Mouse (Mus musculus) layer of hippocampus, adult 6 months (tissue): ENCODE data around the gene Olfr193. TPM values are rescaled to one million over a fixed set of nuclear protein-coding genes. Genes with fewer than 3 reads are reported as not detected.

Experiments used
- long read RNA-seq, 2 experiments: library from polyadenylated mRNA; unstranded; transcript quantifications; one replicate each; pipeline ENCODE4 v2.0.0; 2019 to 2020
- polyA plus RNA-seq: library from polyadenylated mRNA; unstranded; fragments of <200 nt; fragmentation: Nextera tagmentation; gene quantifications from 2 replicates; pipeline ENCODE4 v1.2.3, GENCODE M21; 2021

The Olfr193 gene
- polyA plus RNA-seq: not detected in 2 replicates
- long read RNA-seq, experiment 1: 0 reads
- long read RNA-seq, experiment 2: 0 reads

DNA sequence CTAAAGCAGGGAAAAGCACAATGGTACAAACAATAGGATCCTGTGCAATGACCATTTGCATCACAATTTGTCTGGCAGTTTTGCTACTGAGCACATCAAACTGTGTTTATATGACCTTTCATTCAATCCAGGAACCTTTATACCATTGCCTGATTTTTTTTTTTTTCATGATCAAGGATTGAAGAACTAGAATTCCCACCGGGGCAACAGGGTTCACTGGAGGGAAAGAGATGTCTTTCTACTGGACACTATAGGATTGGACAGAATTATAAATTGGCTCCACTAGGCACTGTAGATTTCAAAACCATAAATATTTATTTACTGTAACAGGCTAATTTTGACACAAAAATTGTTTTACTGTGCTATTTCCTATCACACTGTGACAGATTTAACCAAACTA lies at the start of gene Olfr193:
Gene Olfr193, minus strand, starts transcription at position 101 of the 400 bp plus-strand sequence.

GRCm38 (mm10) chr16:59146746-59147145 lies 35.1 kb upstream of the Olfr193 start, which contains the start of gene Olfr195:
Olfr195 (plus strand) TSS chr16:59147046.

DNA sequence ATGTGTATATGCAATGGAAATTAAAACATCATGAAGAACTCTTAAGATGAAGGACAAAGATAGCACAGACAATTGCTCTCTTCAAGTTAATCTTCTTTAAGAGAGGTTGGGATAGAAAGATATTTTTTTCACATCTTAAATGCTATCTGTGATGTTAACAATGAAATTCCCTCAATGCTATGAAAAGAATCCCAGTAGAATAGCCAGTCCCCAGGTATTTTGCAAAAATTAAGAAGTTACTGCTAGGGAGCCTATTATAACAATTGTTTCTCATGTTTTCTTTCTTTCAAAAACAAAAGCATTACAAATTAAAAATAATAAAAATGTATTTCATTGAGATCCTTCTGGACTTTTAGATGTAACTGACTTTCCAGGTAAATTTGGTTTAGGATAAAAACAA lies 9.3 kb upstream of the Olfr193 start, which contains the start of gene Olfr194:
Gene Olfr194, minus strand, starts transcription at position 101 of the 400 bp plus-strand sequence.

DNA sequence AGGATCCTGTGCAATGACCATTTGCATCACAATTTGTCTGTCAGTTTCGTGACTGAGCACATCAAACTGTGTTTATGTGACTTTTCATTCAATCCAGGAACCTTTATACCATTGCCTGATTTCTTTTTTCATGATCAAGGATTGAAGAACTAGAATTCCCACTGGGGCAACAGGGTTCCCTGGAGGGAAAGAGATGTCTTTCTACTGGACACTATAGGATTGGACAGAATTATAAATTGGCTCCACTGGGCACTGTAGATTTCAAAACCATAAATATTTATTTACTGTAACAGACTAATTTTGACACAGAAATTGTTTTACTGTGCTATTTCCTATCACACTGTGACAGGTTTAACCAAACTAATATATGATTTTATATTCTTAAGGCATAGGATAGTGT lies 22.0 kb downstream of the Olfr193 start, which contains the start of gene Olfr191:
Gene Olfr191, minus strand, starts transcription at position 101 of the 400 bp plus-strand sequence.

GRCm38 (mm10) chr16:59077905-59078304 lies 33.8 kb downstream of the Olfr193 start, which contains the start of gene Olfr190:
Olfr190 (minus strand) TSS chr16:59078005.

Other genes with a start within 250 kb of the Olfr193 start
- gene Olfr177, start 237.1 kb downstream of the Olfr193 start, polyA plus RNA-seq: not detected in 2 replicates
- not detected in 2 replicates for gene Olfr178, start 219.8 kb downstream of the Olfr193 start, polyA plus RNA-seq
- gene Olfr181, start 183.1 kb downstream of the Olfr193 start, polyA plus RNA-seq: not detected in 2 replicates
- gene Olfr180, start 182.5 kb downstream of the Olfr193 start, polyA plus RNA-seq: not detected in 2 replicates
- gene Olfr183, start 116.5 kb downstream of the Olfr193 start, polyA plus RNA-seq: not detected in 2 replicates
- not detected in 2 replicates for gene Olfr186, start 81.6 kb downstream of the Olfr193 start, polyA plus RNA-seq
- not detected in 2 replicates for gene Olfr187, start 72.1 kb downstream of the Olfr193 start, polyA plus RNA-seq
- not detected in 2 replicates for gene Olfr190, start 33.9 kb downstream of the Olfr193 start, polyA plus RNA-seq
- not detected in 2 replicates for gene Olfr191, start 22.1 kb downstream of the Olfr193 start, polyA plus RNA-seq
- not detected in 2 replicates for gene Olfr194, start 9.2 kb upstream of the Olfr193 start, polyA plus RNA-seq
- gene Olfr195, start 35.2 kb upstream of the Olfr193 start, polyA plus RNA-seq: not detected in 2 replicates
- not detected in 2 replicates for gene Olfr196, start 58.6 kb upstream of the Olfr193 start, polyA plus RNA-seq
- gene Olfr198, start 91.7 kb upstream of the Olfr193 start, polyA plus RNA-seq: not detected in 2 replicates
- not detected in 2 replicates for gene Olfr199, start 107.9 kb upstream of the Olfr193 start, polyA plus RNA-seq
- gene Olfr201, start 160.8 kb upstream of the Olfr193 start, polyA plus RNA-seq: not detected in 2 replicates
- gene Olfr202, start 174.9 kb upstream of the Olfr193 start, polyA plus RNA-seq: not detected in 2 replicates
- gene Olfr203, start 187.0 kb upstream of the Olfr193 start, polyA plus RNA-seq: not detected in 2 replicates
- gene Olfr204, start 206.4 kb upstream of the Olfr193 start, polyA plus RNA-seq: not detected in 2 replicates
- not detected in 2 replicates for gene Olfr205, start 219.3 kb upstream of the Olfr193 start, polyA plus RNA-seq
- not detected in 2 replicates for gene Olfr206, start 237.4 kb upstream of the Olfr193 start, polyA plus RNA-seq